Mouse (Mus musculus) heart, postnatal 0 days (tissue): ENCODE measurements at regions not wholly inside any gene's neighbourhood (a gene's known extent, or its start where the extent isn't known, plus 50 kb on each side); places are given as distances from the start of the nearest gene placed in this dataset.

ENCODE experiments used
- ATAC-seq: fragments of 200-750 bp; cut with Nextera tagmentation; 2 replicates; pipeline ENCODE4 v1.8.0; 2017; ENCODE audit warnings: low read depth, moderate number of reproducible peaks, moderate library complexity; ENCODE audit not compliant: insufficient read depth
- DNase-seq: peaks from one replicate; pipeline ENCODE4 v3.0.0-alpha.2; 2016; ENCODE audit warnings: low spot score
- H3K27ac ChIP-seq: fragments of 300-500 bp; sonication (generic); 2 replicates; pipeline ENCODE4 v1.5.1; 2014; ENCODE audit warnings: low read depth, mild to moderate bottlenecking
- H3K27me3 ChIP-seq: fragments of 300-500 bp; sonication (generic); 2 replicates; pipeline ENCODE4 v1.6.1; 2014; ENCODE audit warnings: low read length, mixed read lengths; ENCODE audit not compliant: control insufficient read depth, insufficient read depth
- H3K36me3 ChIP-seq: fragments of 300-500 bp; sonication (generic); replicated peaks from 2 replicates; pipeline ENCODE4 v1.6.1; 2014; ENCODE audit warnings: low read length, mixed read lengths; ENCODE audit not compliant: control insufficient read depth, insufficient read depth
- H3K4me1 ChIP-seq: fragments of 300-500 bp; sonication (generic); 2 replicates; pipeline ENCODE4 v1.6.1; 2014; ENCODE audit warnings: antibody characterized with exemption; ENCODE audit not compliant: control insufficient read depth, insufficient read depth
- H3K4me2 ChIP-seq: fragments of 300-500 bp; sonication (generic); 2 replicates; pipeline ENCODE4 v1.6.1; 2014; ENCODE audit warnings: low read depth, mild to moderate bottlenecking, low read length, moderate library complexity
- H3K4me3 ChIP-seq: fragments of 300-500 bp; sonication (generic); 2 replicates; pipeline ENCODE4 v1.5.1; 2014; ENCODE audit warnings: low read depth, low read length
- H3K9ac ChIP-seq: fragments of 300-500 bp; sonication (generic); replicated peaks from 2 replicates; pipeline ENCODE4 v1.6.1; 2014; ENCODE audit warnings: low read depth, low read length, mixed read lengths
- H3K9me3 ChIP-seq: fragments of 300-500 bp; sonication (generic); replicated peaks from 2 replicates; pipeline ENCODE4 v1.6.1; 2016; ENCODE audit warnings: low read length; ENCODE audit not compliant: control insufficient read depth
- CTCF ChIP-seq: IDR thresholded peaks from 2 replicates; pipeline ENCODE4 v1.5.1; 2016; ENCODE audit warnings: antibody characterized with exemption, control low read depth, low read depth
- EP300 ChIP-seq: IDR thresholded peaks from 2 replicates; pipeline ENCODE4 v1.6.1; 2016; ENCODE audit warnings: antibody characterized with exemption, low read depth
- WGBS: fragments of 180-500 bp; shearing (Covaris S2); extraction: QIAGEN DNeasy Blood & Tissue Kit; methylation state at CpG from one replicate; pipeline ENCODE4 v1.1.7; 2014; 5-methylcytosine and 5-hydroxymethylcytosine counted together

- no peaks in the 10 kb centered on the region for H3K4me1 ChIP-seq
- no peak overlapping the region for H3K9ac ChIP-seq
- no peak overlapping the region for H3K27ac ChIP-seq
- H3K4me2 ChIP-seq = no peak overlapping the region
- no peak for ATAC-seq
- no peaks in the 10 kb centered on the region for H3K9me3 ChIP-seq
- peaks cover 12% of the 10 kb centered on the region; the same call in 1 of the 2 replicates for H3K27me3 ChIP-seq
- 59% methylated on average over 13 of the region's 13 CpGs for WGBS
- TF ChIP-seq CTCF (no peak), EP300 (no peak)
- H3K4me3 ChIP-seq = no peak overlapping the region
- DNase-seq = no peak
- no peaks in the 10 kb centered on the region for H3K36me3 ChIP-seq
Measured at GRCm38 (mm10) chrX:99555976-99556781, 85.1 kb upstream of the Pja1 start.

GRCm38 (mm10) chrX:99552778-99553177, 81.7 kb upstream of the Pja1 start:
- no peak overlapping the region for H3K9ac ChIP-seq
- H3K27me3 ChIP-seq = peaks cover 15% of the 10 kb centered on the region; the same call in 1 of the 2 replicates
- 82% methylated on average over 2 of the region's 2 CpGs for WGBS
- TF ChIP-seq EP300 = no peak
- no peak for TF ChIP-seq CTCF
- DNase-seq (no peak), ATAC-seq (no peak)
- H3K4me2 ChIP-seq = no peak overlapping the region
- H3K9me3 ChIP-seq = no peaks in the 10 kb centered on the region
- no peak overlapping the region for H3K4me3 ChIP-seq
- H3K4me1 ChIP-seq = no peaks in the 10 kb centered on the region
- H3K27ac ChIP-seq = no peak overlapping the region
- H3K36me3 ChIP-seq = no peaks in the 10 kb centered on the region

- WGBS = 44% methylated on average over 7 of the region's 7 CpGs
- no peak overlapping the region for H3K4me2 ChIP-seq
Measured at GRCm38 (mm10) chrX:99550057-99550760, 79.1 kb upstream of the Pja1 start.

GRCm38 (mm10) chrX:99548284-99549019, 77.4 kb upstream of the Pja1 start:
- Histone ChIP-seq H3K4me1 (no peaks in the 10 kb centered on the region), H3K27me3 (peaks cover 6% of the 10 kb centered on the region; the same call in 1 of the 2 replicates), H3K36me3 (no peaks in the 10 kb centered on the region), H3K9ac (no peak overlapping the region), H3K4me2 (no peak overlapping the region), H3K27ac (no peak overlapping the region), H3K9me3 (no peaks in the 10 kb centered on the region), H3K4me3 (no peak overlapping the region)
- DNase-seq (no peak), ATAC-seq (no peak)
- TF ChIP-seq CTCF (no peak), EP300 (no peak)
- 62% methylated on average over 4 of the region's 4 CpGs for WGBS

More at GRCm38 (mm10) chrX:99550057-99550760, 79.1 kb upstream of the Pja1 start:
- no peaks in the 10 kb centered on the region for H3K36me3 ChIP-seq
- no peaks in the 10 kb centered on the region for H3K4me1 ChIP-seq
- TF ChIP-seq EP300 (no peak), CTCF (no peak)
- H3K9ac ChIP-seq = no peak overlapping the region
- no peaks in the 10 kb centered on the region for H3K9me3 ChIP-seq
- peaks cover 10% of the 10 kb centered on the region; the same call in 1 of the 2 replicates for H3K27me3 ChIP-seq
- H3K27ac ChIP-seq = no peak overlapping the region
- DNase-seq (no peak), ATAC-seq (no peak)
- H3K4me3 ChIP-seq = no peak overlapping the region

- Histone ChIP-seq H3K4me2 (no peak overlapping the region), H3K9me3 (no peaks in the 10 kb centered on the region), H3K36me3 (no peaks in the 10 kb centered on the region), H3K4me1 (no peaks in the 10 kb centered on the region), H3K27ac (no peak overlapping the region), H3K27me3 (no peaks in the 10 kb centered on the region), H3K9ac (no peak overlapping the region), H3K4me3 (no peak overlapping the region)
- no peak for TF ChIP-seq CTCF
- TF ChIP-seq EP300 = no peak
- 65% methylated on average over 4 of the region's 4 CpGs for WGBS
- ATAC-seq (no peak), DNase-seq (no peak)
Measured at GRCm38 (mm10) chrX:99544410-99544809, 73.3 kb upstream of the Pja1 start.
